Mouse (Mus musculus) right cerebral cortex, postnatal 14 days (tissue): ENCODE results near the gene Sgms1.
"Not testable (repeated sequence)": the region's sequence is repeated elsewhere in the genome, so short reads cannot be mapped to it uniquely, and the experiment has no call there.

Experiments
- DNase-seq: peaks from one replicate; pipeline ENCODE4 v3.0.0; 2022

Sgms1 gene

DNA sequence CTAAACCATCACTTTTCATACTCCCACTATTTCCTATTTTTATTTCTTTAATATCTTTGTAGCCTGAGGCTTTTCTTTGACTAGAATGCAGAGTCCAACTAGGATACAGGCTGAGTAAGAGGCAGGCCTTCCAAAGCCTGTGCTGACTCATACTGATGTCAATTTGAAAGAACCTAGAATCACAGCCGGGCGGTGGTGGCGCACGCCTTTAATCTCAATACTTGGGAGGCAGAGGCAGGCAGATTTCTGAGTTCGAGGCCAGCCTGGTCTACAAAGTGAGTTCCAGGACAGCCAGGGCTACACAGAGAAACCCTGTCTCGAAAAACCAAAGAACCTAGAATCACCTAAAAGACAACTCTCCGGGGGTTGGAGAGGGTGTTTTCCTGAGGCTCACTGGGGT is 214.5 kb downstream of the Sgms1 start:
- DNase-seq, result no peak

DNA sequence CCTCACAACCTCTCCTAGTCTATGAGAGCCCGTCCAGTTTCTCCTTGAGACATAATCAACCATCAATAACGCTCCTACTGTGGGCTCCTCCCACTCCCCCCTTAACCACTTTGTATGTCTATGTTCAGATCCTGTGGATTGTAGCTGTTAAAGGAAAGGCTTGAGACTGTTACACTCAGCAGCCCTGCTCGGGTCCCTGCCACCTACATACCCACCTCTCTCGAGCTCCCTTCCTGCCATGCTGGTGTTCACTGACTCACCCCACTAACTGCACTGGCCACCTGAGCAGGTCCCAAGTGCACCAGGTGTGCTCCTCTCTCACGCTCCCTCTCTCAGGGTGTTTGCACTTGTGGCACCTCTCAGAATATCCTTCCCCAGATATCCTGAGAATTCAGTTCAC is 215.0 kb downstream of the Sgms1 start:
- no peak for DNase-seq

GRCm38 (mm10) chr19:32173522-32174184 is 215.9 kb downstream of the Sgms1 start:
- DNase-seq, result no peak

- DNase-seq, result no peak
Observed at GRCm38 (mm10) chr19:32172511-32172981, 217.0 kb downstream of the Sgms1 start.

GRCm38 (mm10) chr19:32171981-32172380 is 217.5 kb downstream of the Sgms1 start:
- DNase-seq, result no peak

DNA sequence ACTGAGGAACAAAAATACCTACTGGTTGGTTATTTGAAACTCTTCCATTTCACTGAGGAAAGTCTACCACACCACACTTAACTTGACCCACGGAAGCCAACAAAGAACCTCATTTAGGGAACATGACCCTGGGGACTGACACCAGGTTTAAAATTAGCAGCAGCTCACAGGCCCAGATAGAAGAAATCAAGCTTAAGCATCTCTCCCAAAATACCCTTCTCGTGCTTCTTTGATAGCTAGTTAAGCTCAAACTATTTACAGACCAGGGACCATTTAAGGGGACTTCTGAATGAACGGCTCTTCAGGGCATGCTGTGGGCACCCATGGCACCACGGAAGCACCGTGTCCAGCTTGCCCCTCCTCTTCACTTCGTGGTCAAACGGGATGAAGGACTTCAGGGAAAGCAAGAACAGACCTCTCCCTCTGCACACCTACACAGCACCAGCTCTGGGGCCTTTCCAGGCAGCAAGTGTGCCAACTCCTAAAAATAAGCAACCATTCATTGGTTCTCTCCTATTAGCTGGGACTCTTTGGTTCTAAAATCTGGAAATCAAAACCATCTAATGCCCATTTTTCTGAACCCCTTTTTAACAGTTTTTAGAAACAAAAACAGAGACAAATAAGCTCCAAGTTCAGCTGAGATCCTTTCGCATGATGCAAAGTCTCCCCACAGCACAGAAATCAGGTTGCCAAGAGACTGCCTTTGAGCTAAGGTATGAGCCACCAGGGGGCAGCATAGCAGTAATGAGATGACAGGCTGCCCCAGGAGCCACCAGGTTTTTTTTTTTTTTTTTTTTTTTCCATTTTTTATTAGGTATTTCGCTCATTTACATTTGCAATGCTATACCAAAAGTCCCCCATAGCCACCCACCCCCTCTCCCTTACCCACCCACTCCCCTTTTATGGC is 219.6 kb downstream of the Sgms1 start:
- DNase-seq, result peak; percentile 85

DNA sequence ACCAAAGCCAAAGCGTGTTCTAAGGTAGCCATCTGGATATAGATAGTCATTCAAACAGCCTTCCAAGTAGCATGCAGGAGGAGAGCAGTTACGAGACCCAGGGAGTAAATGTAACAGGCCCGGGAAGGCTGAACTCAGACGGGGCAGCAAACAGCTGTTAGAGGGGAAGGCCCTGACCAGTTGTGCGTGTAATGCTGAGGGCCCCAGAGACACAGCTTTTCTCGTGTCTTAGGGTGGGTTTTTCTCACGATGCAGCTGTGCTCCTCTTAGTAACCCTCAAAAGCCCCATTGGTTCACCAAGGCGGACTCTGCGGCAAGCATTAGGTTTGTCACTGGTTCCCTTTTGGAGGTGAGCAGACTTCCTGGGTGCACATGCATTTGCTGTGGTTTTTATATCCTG is 221.5 kb downstream of the Sgms1 start:
- DNase-seq, result no peak

GRCm38 (mm10) chr19:32166823-32167605 is 222.5 kb downstream of the Sgms1 start:
- DNase-seq, result no peak

GRCm38 (mm10) chr19:32165711-32166110 is 223.8 kb downstream of the Sgms1 start:
- DNase-seq, result no peak

DNA sequence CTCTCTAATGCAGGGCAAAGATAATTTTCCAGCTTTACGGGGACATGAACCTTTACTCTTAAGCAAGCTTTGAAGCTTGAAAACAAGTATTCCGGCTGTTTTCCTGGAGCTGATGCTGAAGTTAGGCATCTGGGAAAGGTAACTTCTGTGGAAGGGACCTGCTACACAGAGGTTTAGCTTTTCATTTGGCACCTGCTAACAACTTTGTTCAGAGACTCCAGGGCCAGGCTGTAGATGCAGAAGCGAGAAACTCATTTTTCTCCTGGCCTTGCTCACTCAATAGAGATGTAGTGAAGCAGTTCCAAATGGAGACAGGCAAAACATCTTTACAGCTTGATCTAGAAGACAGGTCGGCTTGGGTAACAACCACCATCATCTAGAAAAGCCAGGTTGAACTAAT is 225.4 kb downstream of the Sgms1 start:
- DNase-seq, result no peak

DNA sequence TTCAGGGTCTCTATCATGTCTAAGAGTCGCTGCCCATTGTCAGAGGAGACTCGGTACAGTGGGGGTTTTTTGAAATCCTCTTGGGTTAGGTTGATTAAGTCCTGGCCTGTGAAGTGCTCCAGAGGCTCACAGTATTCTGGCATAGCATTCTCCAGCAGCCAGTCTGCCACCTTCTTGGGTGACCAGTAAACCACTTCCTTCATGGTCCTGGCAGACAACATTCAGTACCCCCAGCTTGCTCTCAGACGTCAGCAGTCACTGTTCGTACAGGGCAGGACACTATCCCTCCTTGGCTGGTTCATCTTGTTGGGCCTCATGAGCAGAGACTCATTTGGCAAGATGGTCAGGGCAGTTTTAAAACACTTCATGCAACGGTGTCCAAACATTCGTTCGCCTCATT is 229.6 kb downstream of the Sgms1 start:
- no peak for DNase-seq

- no peak for DNase-seq
Observed at GRCm38 (mm10) chr19:32159168-32159567, 230.3 kb downstream of the Sgms1 start.

- DNase-seq, result no peak
Observed at GRCm38 (mm10) chr19:32157045-32157444, 232.5 kb downstream of the Sgms1 start.

DNA sequence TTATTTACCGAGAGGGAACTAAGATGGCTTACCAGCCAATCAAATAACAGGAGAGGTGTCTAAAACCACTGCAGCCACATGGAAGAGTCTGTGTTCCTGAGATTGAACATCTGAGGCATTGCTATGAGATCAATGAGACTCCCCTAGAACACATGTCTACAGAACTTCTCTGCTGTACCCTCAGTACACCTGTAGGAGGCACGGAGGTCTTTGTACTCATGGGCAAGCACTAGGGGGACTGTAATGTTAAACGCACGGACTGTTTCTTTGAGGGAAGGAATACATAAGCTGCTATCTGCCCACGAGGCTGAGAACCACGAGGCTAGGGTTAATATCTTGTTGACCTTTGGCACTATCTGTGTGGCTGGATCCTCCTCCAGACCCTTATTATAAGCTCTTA is 237.0 kb downstream of the Sgms1 start:
- no peak for DNase-seq

GRCm38 (mm10) chr19:32148710-32149109 is 240.8 kb downstream of the Sgms1 start:
- DNase-seq, result no peak

DNA sequence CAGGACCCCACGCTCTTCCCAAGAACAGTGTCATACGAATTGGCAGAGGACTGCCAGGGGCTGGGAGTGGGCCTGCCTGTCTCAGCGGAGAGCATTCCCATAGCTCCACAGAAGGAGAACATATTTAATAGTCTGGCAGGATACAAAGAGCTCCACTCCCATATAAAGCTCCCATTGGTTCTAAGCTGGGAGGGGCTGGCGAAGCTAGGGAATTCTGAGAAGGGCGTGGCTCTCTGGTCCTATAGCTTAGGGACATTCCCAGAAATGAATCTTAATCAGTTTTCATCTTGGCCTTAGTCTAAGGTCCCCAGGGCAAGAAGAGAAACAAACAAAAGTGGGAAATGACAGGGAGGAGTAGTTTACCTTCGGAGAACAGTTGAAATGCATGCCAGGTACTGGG is 247.1 kb downstream of the Sgms1 start:
- no peak for DNase-seq

GRCm38 (mm10) chr19:32138361-32139088 is 251.0 kb downstream of the Sgms1 start:
- no peak for DNase-seq

DNA sequence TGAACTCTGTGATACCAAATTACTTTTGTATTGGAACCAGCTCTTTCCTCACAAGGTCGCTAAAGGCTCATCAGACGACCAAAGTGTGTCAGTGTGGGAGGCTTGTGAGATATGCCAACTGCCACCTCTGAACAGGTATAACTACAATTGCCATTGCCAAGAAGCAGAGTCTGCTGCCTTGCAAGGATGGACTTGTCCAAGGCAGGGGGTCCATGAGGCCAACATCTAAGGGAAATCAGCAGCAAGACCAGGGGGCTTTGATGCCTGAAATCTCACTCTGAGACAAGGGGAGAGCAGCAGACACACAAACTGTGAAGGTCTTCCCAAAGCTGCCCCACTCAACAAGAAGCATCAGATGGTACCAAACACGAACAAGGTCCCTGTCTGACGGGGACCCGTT is 251.6 kb downstream of the Sgms1 start:
- DNase-seq, result no peak

DNA sequence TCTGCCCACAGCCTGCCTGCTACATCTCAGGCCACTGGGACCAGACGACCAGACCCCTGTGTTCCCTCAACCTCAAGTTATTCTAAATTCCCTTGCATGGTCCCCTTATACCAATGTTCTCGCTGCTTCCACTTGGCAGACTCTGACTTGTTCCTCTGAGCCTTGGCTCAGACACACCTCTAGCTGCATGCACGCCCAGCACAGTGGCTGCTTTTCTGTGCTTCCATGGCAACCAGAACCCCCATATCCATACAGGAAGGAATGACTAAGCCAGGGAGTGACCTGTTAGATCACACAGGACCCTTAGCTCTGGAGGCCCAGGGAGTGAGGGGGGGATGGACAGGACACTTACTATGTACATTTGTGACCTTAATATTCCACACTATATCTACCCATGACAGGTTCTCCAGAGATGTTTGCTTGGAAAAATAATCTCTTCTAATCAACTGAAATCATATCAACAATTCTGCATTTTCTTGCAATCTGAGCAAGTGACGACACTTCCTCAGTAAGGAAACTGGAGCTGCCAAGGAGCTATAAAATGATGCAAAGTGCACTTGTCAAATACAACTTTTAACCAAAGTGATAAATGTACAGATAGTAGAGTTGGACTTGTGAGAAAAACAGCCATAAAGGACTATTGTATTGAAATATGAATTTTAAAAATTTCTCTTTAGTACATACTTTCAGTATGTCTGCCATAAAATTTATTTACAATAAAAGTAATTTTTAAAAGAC is 252.5 kb downstream of the Sgms1 start:
- peak; percentile 21 for DNase-seq

DNA sequence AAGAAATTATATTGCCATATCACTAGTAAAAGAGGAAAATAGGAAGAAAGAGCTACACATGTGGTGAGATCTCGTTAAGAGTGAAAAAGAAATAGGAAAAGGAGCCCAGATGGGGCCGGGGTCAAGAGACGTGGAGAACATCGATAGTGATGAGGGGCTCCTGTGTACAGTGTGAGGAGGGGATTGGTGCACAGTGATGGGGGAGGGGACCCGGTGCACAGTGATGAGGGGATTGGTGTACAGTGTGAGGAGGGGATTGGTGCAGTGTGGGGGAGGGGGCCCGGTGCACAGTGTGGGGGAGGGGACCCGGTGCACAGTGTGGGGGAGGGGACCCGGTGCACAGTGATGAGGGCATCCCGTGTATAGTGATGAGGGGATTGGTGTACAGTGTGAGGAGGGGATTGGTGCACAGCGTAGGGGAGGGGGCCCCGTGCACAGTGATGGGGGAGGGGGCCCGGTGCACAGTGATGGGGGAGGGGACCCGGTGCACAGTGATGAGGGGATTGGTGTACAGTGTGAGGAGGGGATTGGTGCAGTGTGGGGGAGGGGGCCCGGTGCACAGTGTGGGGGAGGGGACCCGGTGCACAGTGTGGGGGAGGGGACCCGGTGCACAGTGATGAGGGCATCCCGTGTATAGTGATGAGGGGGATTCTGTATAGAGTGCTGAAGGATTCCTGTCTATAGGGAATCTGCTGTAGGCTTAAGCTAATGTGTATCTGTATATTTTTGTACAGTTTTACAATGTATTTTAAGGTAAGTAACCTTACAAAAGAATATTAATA is 257.6 kb downstream of the Sgms1 start:
- not testable (repeated sequence) for DNase-seq

GRCm38 (mm10) chr19:32129281-32129680 is 260.2 kb downstream of the Sgms1 start:
- no peak for DNase-seq
